Mouse (Mus musculus) CD4-positive, CD25-positive, alpha-beta regulatory T cell, adult 4 months (primary cell): ENCODE results near the gene Srgap3. TPM values are rescaled to one million over a fixed set of nuclear protein-coding genes. Genes with fewer than 3 reads are reported as not detected.

ENCODE experiments used
- ATAC-seq: one replicate; pipeline ENCODE4 v1.8.0; 2017
- polyA plus RNA-seq, 2 experiments: library from polyadenylated mRNA; unstranded; fragments of 100-300 nt; shearing (Covaris generic); gene quantifications; one replicate each; pipeline ENCODE4 v1.2.1; 2017

Gene Srgap3
- polyA plus RNA-seq, 2 experiments from 2014 or later = 0.44 to 0.67 TPM

GRCm38 (mm10) chr6:112949220-112949619 is 2.2 kb upstream of the Srgap3 start:
- no peak for ATAC-seq

GRCm38 (mm10) chr6:112948416-112948815 is 1.4 kb upstream of the Srgap3 start:
- peak; percentile 51 for ATAC-seq

GRCm38 (mm10) chr6:112946021-112946811 is 850 bp downstream of the Srgap3 start:
- no peak for ATAC-seq

GRCm38 (mm10) chr6:112945181-112945751 is 1.8 kb downstream of the Srgap3 start:
- no peak for ATAC-seq

GRCm38 (mm10) chr6:112943596-112944245 is 3.3 kb downstream of the Srgap3 start:
- no peak for ATAC-seq

GRCm38 (mm10) chr6:112939281-112939680 is 7.8 kb downstream of the Srgap3 start:
- no peak for ATAC-seq

GRCm38 (mm10) chr6:112937791-112938190 is 9.3 kb downstream of the Srgap3 start:
- no peak for ATAC-seq

GRCm38 (mm10) chr6:112934501-112934900 is 12.6 kb downstream of the Srgap3 start:
- ATAC-seq = no peak

GRCm38 (mm10) chr6:112932611-112933010 is 14.5 kb downstream of the Srgap3 start:
- no peak for ATAC-seq

- ATAC-seq = no peak
These were observed 17.0 kb downstream of the Srgap3 start for GRCm38 (mm10) chr6:112930011-112930451.

- no peak for ATAC-seq
These were observed 17.6 kb downstream of the Srgap3 start for GRCm38 (mm10) chr6:112929291-112929984.

- ATAC-seq = no peak
These were observed 18.2 kb downstream of the Srgap3 start for GRCm38 (mm10) chr6:112928841-112929240.

GRCm38 (mm10) chr6:112927341-112927740 is 19.7 kb downstream of the Srgap3 start:
- ATAC-seq = no peak

- no peak for ATAC-seq
These were observed 21.1 kb downstream of the Srgap3 start for GRCm38 (mm10) chr6:112926011-112926410.

GRCm38 (mm10) chr6:112925234-112925975 is 21.7 kb downstream of the Srgap3 start:
- ATAC-seq = no peak

- ATAC-seq = no peak
These were observed 22.4 kb downstream of the Srgap3 start for GRCm38 (mm10) chr6:112924606-112925141.

- ATAC-seq = no peak
These were observed 26.4 kb downstream of the Srgap3 start for GRCm38 (mm10) chr6:112920619-112921195.

GRCm38 (mm10) chr6:112917717-112918116 is 29.3 kb downstream of the Srgap3 start:
- ATAC-seq = no peak

- ATAC-seq = no peak
These were observed 30.8 kb downstream of the Srgap3 start for GRCm38 (mm10) chr6:112916243-112916642.

- ATAC-seq = no peak
These were observed 34.5 kb downstream of the Srgap3 start for GRCm38 (mm10) chr6:112912552-112912951.

GRCm38 (mm10) chr6:112909711-112910110 is 37.4 kb downstream of the Srgap3 start:
- no peak for ATAC-seq
